Mouse (Mus musculus) hindlimb bud, embryonic 11.5 days (tissue): ENCODE data around the gene Dgkg.

ENCODE experiments used
- DNase-seq: peaks from one replicate; pipeline ENCODE4 v3.0.0-alpha.2; 2012; ENCODE audit warnings: low read depth, low spot score; ENCODE audit errors: extremely low spot score

The Dgkg gene

GRCm38 (mm10) chr16:22501855-22502254 is 155.2 kb downstream of the Dgkg start:
- DNase-seq: no peak

- DNase-seq: no peak
Measured at GRCm38 (mm10) chr16:22500561-22500960, 156.5 kb downstream of the Dgkg start.

- DNase-seq: no peak
Measured at GRCm38 (mm10) chr16:22499951-22500350, 157.1 kb downstream of the Dgkg start.

GRCm38 (mm10) chr16:22499447-22499846 is 157.6 kb downstream of the Dgkg start:
- DNase-seq: no peak

GRCm38 (mm10) chr16:22497976-22498375 is 159.0 kb downstream of the Dgkg start:
- no peak for DNase-seq

- DNase-seq: no peak
Measured at GRCm38 (mm10) chr16:22495259-22495658, 161.8 kb downstream of the Dgkg start.

- DNase-seq: no peak
Measured at GRCm38 (mm10) chr16:22494815-22495214, 162.2 kb downstream of the Dgkg start.

GRCm38 (mm10) chr16:22493396-22493795 is 163.6 kb downstream of the Dgkg start:
- DNase-seq: no peak

- no peak for DNase-seq
Measured at GRCm38 (mm10) chr16:22491446-22492166, 165.4 kb downstream of the Dgkg start.

GRCm38 (mm10) chr16:22483900-22484299 is 173.1 kb downstream of the Dgkg start:
- no peak for DNase-seq

GRCm38 (mm10) chr16:22479322-22479721 is 177.7 kb downstream of the Dgkg start:
- DNase-seq: no peak

GRCm38 (mm10) chr16:22471728-22472127 is 185.3 kb downstream of the Dgkg start:
- DNase-seq: no peak

- DNase-seq: no peak
Measured at GRCm38 (mm10) chr16:22469385-22469784, 187.6 kb downstream of the Dgkg start.

- no peak for DNase-seq
Measured at GRCm38 (mm10) chr16:22467111-22467510, 189.9 kb downstream of the Dgkg start.

GRCm38 (mm10) chr16:22466381-22466780 is 190.6 kb downstream of the Dgkg start:
- DNase-seq: no peak

- DNase-seq: no peak
Measured at GRCm38 (mm10) chr16:22462220-22462619, 194.8 kb downstream of the Dgkg start.

GRCm38 (mm10) chr16:22461728-22462127 is 195.3 kb downstream of the Dgkg start:
- DNase-seq: no peak

GRCm38 (mm10) chr16:22460960-22461359 is 196.1 kb downstream of the Dgkg start:
- DNase-seq: no peak

- no peak for DNase-seq
Measured at GRCm38 (mm10) chr16:22452082-22452481, 204.9 kb downstream of the Dgkg start.

- DNase-seq: no peak
Measured at GRCm38 (mm10) chr16:22448093-22448492, 208.9 kb downstream of the Dgkg start.

GRCm38 (mm10) chr16:22444786-22445185 is 212.2 kb downstream of the Dgkg start:
- no peak for DNase-seq

- no peak for DNase-seq
Measured at GRCm38 (mm10) chr16:22442202-22442601, 214.8 kb downstream of the Dgkg start.

GRCm38 (mm10) chr16:22441317-22441716 is 215.7 kb downstream of the Dgkg start:
- DNase-seq: no peak
